Mouse (Mus musculus) limb, embryonic 13.5 days (tissue): ENCODE measurements around the gene Spock1. TPM values are rescaled to one million over a fixed set of nuclear protein-coding genes. Genes with fewer than 3 reads are reported as not detected.

Source experiments
- ATAC-seq: fragments of 200-750 bp; cut with Nextera tagmentation; 2 replicates; pipeline ENCODE4 v1.8.0; 2017; ENCODE audit warnings: low read depth, moderate number of reproducible peaks, moderate TSS enrichment; ENCODE audit not compliant: low FRiP score
- H3K27ac ChIP-seq: fragments of 300-500 bp; sonication (generic); 2 replicates; pipeline ENCODE4 v1.5.1; 2015; ENCODE audit warnings: inconsistent platforms, mild to moderate bottlenecking, moderate library complexity
- H3K27me3 ChIP-seq: fragments of 300-500 bp; sonication (generic); 2 replicates; pipeline ENCODE4 v1.6.1; 2015; ENCODE audit warnings: mild to moderate bottlenecking, inconsistent platforms
- H3K36me3 ChIP-seq: fragments of 300-500 bp; sonication (generic); 2 replicates; pipeline ENCODE4 v1.6.1; 2015; ENCODE audit warnings: inconsistent platforms, mild to moderate bottlenecking, moderate library complexity
- H3K4me1 ChIP-seq: fragments of 300-500 bp; sonication (generic); 2 replicates; pipeline ENCODE4 v1.6.1; 2015; ENCODE audit warnings: inconsistent platforms
- H3K4me2 ChIP-seq: fragments of 300-500 bp; sonication (generic); replicated peaks from 2 replicates; pipeline ENCODE4 v1.6.1; 2015; ENCODE audit warnings: inconsistent platforms, mild to moderate bottlenecking, moderate library complexity
- H3K4me3 ChIP-seq: fragments of 300-500 bp; sonication (generic); 2 replicates; pipeline ENCODE4 v1.5.1; 2015; ENCODE audit warnings: moderate library complexity, mild to moderate bottlenecking, inconsistent platforms
- H3K9ac ChIP-seq: fragments of 300-500 bp; sonication (generic); 2 replicates; pipeline ENCODE4 v1.6.1; 2015; ENCODE audit warnings: mild to moderate bottlenecking, inconsistent platforms
- H3K9me3 ChIP-seq: fragments of 300-500 bp; sonication (generic); 2 replicates; pipeline ENCODE4 v1.6.1; 2016; ENCODE audit warnings: inconsistent platforms
- WGBS: fragments of 180-500 bp; shearing (Covaris S2); methylation state at CpG from one replicate; pipeline ENCODE4 v1.1.7; 2015; 5-methylcytosine and 5-hydroxymethylcytosine counted together
- polyA plus RNA-seq: library from polyadenylated mRNA; unstranded; fragments of >200 nt; fragmentation: Nextera tagmentation; extraction: Ambion mirVana; gene quantifications from 2 replicates; pipeline ENCODE4 v1.2.1, GENCODE M21; 2015

The Spock1 gene
- polyA plus RNA-seq, 1 experiment from 2014 or later: 2.4 TPM

DNA sequence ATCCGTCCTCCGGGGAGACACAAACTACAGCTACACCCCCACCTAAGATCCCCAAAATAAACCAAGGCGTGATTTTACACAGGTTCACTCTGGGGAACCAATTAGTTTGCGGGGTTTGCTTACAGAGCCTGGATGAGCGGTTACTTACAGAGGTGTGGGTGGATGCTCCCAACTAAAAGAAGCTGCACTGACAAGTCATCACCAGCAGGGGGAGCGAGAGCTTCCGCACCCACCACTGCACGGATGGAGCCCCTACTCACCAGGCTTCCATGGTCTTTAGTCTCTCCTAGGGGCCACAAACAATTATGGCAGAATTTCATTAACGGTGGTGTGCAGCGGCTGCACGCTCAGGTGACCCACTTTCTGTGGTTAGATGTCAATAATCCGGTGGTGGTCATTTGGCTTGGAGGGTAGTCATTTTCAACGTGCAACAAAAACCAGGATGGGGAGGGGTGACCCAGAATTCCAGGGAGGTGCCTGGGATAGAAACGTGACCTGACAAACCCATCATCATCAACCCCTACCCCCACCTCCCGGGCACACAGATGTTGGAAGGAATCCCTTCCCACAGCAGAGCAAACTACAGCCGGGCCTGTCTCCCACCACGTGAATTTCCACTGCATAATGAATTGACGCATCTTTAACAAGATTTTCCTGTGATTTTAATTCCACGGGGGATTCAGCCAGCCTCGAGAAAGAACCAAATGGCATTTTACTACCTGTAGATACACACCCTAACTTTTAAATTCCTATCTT lies 186.4 kb downstream of the Spock1 start:
- no peak for ATAC-seq
- no peaks in the 10 kb centered on the region for H3K36me3 ChIP-seq
- 47% methylated on average over 20 of the region's 20 CpGs for WGBS
- H3K4me2 ChIP-seq: no peak overlapping the region
- no peak overlapping the region for H3K27ac ChIP-seq
- H3K9me3 ChIP-seq: no peaks in the 10 kb centered on the region
- 0 out of 2 replicates have a peak, but pooled peaks cover 3% of the 10 kb centered on the region for H3K27me3 ChIP-seq
- H3K9ac ChIP-seq: no peak overlapping the region
- peaks cover 9% of the 10 kb centered on the region for H3K4me1 ChIP-seq
- no peak overlapping the region for H3K4me3 ChIP-seq

- 67% methylated on average over 5 of the region's 5 CpGs for whole genome bisulfite sequencing
- Histone ChIP-seq H3K4me2 (no peak overlapping the region), H3K4me1 (peaks cover 9% of the 10 kb centered on the region), H3K36me3 (no peaks in the 10 kb centered on the region), H3K9me3 (no peaks in the 10 kb centered on the region), H3K9ac (no peak overlapping the region), H3K27me3 (no peaks in the 10 kb centered on the region), H3K27ac (no peak overlapping the region), H3K4me3 (no peak overlapping the region)
- ATAC-seq: no peak
Observed at GRCm38 (mm10) chr13:57718087-57718486, 190.0 kb downstream of the Spock1 start.

- Histone ChIP-seq H3K9me3 (no peaks in the 10 kb centered on the region), H3K4me1 (peaks cover 6% of the 10 kb centered on the region; the same call in 1 of the 2 replicates), H3K27me3 (no peaks in the 10 kb centered on the region), H3K27ac (no peak overlapping the region), H3K4me2 (no peak overlapping the region), H3K36me3 (no peaks in the 10 kb centered on the region), H3K9ac (no peak overlapping the region), H3K4me3 (no peak overlapping the region)
- ATAC-seq: no peak
- 85% methylated on average over 4 of the region's 4 CpGs for WGBS
Observed at GRCm38 (mm10) chr13:57712910-57713309, 195.2 kb downstream of the Spock1 start.

DNA sequence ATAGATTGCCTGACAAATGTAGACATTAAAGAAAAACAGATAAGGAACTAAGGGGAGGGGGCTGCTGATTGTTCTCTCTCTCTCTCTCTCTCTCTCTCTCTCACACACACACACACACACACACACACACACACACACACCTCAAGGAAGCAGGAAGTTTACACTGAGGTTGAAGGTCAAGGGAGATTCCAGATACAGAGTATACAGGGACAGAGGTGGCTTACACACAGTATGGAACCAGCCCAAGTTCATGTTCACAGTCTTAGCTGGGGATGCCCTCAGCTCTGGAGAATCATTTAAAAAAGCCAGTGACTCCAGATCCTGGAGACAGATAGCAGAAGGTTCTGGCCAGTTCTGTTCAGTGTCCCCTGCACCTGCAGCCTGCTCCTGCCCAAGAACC lies 199.7 kb downstream of the Spock1 start:
- H3K4me3 ChIP-seq: no peak overlapping the region
- no peaks in the 10 kb centered on the region for H3K9me3 ChIP-seq
- no peaks in the 10 kb centered on the region for H3K27me3 ChIP-seq
- ATAC-seq: no peak
- H3K36me3 ChIP-seq: no peaks in the 10 kb centered on the region
- H3K4me2 ChIP-seq: no peak overlapping the region
- H3K27ac ChIP-seq: no peak overlapping the region
- H3K9ac ChIP-seq: no peak overlapping the region
- H3K4me1 ChIP-seq: peaks cover 10% of the 10 kb centered on the region

- Histone ChIP-seq H3K9me3 (no peaks in the 10 kb centered on the region), H3K4me2 (no peak overlapping the region)
Observed at GRCm38 (mm10) chr13:57702966-57703365, 205.2 kb downstream of the Spock1 start.

DNA sequence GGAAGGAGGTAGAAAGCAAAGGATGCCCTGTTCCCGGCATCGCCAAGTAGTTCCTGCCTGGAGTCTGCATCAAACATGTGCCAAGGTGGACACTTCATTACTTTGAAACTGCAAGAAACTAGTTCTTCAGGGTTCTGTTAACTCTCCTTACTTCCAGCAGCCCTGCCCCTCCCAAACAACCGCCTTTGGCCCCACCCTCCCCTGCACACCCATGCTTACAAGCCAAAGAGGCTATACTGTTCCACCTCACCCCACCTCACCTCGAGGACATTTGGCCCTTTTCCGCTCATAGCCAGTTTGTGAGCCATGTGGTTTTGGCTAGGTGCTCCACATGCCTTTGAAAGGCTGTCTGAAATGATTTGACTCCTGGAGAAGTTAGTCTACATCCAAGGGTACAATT lies 211.4 kb downstream of the Spock1 start:
- 56% methylated on average over 5 of the region's 5 CpGs for WGBS
- H3K4me1 ChIP-seq: peaks cover 7% of the 10 kb centered on the region
- no peak overlapping the region for H3K9ac ChIP-seq
- no peaks in the 10 kb centered on the region for H3K27me3 ChIP-seq
- no peak for ATAC-seq
- no peaks in the 10 kb centered on the region for H3K9me3 ChIP-seq
- H3K4me3 ChIP-seq: no peak overlapping the region
- no peak overlapping the region for H3K27ac ChIP-seq
- H3K4me2 ChIP-seq: no peak overlapping the region
- H3K36me3 ChIP-seq: no peaks in the 10 kb centered on the region

More at GRCm38 (mm10) chr13:57702966-57703365, 205.2 kb downstream of the Spock1 start:
- H3K4me1 ChIP-seq: peaks cover 13% of the 10 kb centered on the region
- 85% methylated on average over 2 of the region's 2 CpGs for WGBS
- H3K27me3 ChIP-seq: no peaks in the 10 kb centered on the region
- no peak overlapping the region for H3K4me3 ChIP-seq
- H3K27ac ChIP-seq: no peak overlapping the region
- no peak overlapping the region for H3K9ac ChIP-seq
- ATAC-seq: no peak
- no peaks in the 10 kb centered on the region for H3K36me3 ChIP-seq

DNA sequence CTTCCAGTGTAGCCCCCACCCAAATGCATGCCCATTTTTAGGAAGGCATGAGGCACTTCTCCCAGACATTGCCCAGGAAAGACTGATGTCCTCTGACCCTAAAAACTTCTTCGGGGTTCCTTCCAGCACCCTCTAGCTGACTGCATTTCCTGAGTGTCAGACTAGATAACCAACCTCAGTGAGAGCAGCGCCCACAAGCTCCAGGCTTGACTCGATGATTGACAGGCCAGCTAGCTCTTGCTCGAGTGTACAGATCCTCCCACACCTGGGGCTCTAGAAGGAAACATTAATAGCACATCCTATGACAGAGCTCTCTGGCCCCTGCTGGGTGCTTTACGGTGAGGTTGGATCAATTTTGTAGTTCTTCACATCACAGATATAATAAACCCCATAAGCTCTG lies 219.2 kb downstream of the Spock1 start:
- no peaks in the 10 kb centered on the region for H3K4me1 ChIP-seq

GRCm38 (mm10) chr13:57686437-57686836 lies 221.7 kb downstream of the Spock1 start:
- Histone ChIP-seq H3K4me1 (no peaks in the 10 kb centered on the region), H3K9ac (no peak overlapping the region), H3K36me3 (no peaks in the 10 kb centered on the region), H3K27ac (no peak overlapping the region), H3K4me2 (no peak overlapping the region), H3K9me3 (no peaks in the 10 kb centered on the region), H3K27me3 (no peaks in the 10 kb centered on the region), H3K4me3 (no peak overlapping the region)
- WGBS: 64% methylated on average over 5 of the region's 5 CpGs
- ATAC-seq: no peak

More for the DNA sequence above, 219.2 kb downstream of the Spock1 start:
- no peaks in the 10 kb centered on the region for H3K36me3 ChIP-seq
- no peak overlapping the region for H3K9ac ChIP-seq
- H3K9me3 ChIP-seq: no peaks in the 10 kb centered on the region
- H3K4me2 ChIP-seq: no peak overlapping the region
- H3K4me3 ChIP-seq: no peak overlapping the region
- no peaks in the 10 kb centered on the region for H3K27me3 ChIP-seq
- no peak overlapping the region for H3K27ac ChIP-seq
- WGBS: 80% methylated on average over 5 of the region's 5 CpGs
- no peak for ATAC-seq

DNA sequence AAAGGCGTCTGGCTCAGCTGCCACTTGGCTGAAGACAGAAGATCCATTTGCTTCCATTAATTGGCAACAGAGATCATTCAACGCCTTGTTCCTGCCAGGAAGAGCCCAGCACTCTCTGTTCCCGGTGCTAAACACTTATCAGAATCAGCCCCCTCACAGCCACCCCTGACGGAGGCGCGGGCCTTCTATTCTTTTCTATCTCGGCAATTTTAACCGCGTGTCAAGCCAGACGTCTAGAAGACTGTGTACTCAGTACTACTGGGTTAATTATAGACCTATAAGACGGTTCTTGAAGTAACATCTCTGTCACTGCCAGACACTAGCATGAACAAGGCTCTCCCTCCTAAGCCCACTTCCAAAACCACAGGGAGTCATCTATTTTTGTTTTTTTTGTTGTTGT lies 222.9 kb downstream of the Spock1 start:
- Histone ChIP-seq H3K4me1 (no peaks in the 10 kb centered on the region), H3K9ac (no peak overlapping the region), H3K27ac (no peak overlapping the region), H3K4me3 (no peak overlapping the region), H3K36me3 (no peaks in the 10 kb centered on the region), H3K9me3 (no peaks in the 10 kb centered on the region), H3K27me3 (no peaks in the 10 kb centered on the region), H3K4me2 (no peak overlapping the region)
- WGBS: 70% methylated on average over 11 of the region's 11 CpGs
- no peak for ATAC-seq

- 80% methylated on average over 2 of the region's 2 CpGs for WGBS
- no peaks in the 10 kb centered on the region for H3K9me3 ChIP-seq
- no peak for ATAC-seq
Observed at GRCm38 (mm10) chr13:57679591-57679990, 228.5 kb downstream of the Spock1 start.

DNA sequence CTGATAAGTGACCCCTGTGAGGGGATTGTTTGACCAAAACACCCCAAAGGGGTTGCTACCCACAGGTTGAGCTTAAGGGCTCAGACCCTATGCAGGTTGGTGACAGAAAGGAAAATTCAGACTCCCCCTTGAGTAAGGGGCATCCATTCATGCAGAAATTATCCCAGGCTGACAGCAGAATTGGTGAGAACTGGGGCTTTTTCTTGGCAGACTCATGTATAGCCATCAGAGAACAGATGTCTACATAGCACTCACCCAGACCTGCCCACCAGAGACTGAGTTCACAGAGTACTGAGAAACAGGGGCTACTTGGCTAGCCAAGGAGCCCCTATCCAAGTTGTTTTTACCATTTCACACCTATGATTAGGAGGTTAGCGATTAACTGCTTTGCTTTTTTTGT lies 231.3 kb downstream of the Spock1 start:
- Histone ChIP-seq H3K9me3 (no peaks in the 10 kb centered on the region), H3K9ac (no peak overlapping the region), H3K4me3 (no peak overlapping the region), H3K27ac (no peak overlapping the region), H3K27me3 (peaks cover 27% of the 10 kb centered on the region), H3K36me3 (no peaks in the 10 kb centered on the region), H3K4me2 (no peak overlapping the region), H3K4me1 (peaks cover 7% of the 10 kb centered on the region)
- 91% methylated on average over 1 of the region's 1 CpGs for WGBS
- no peak for ATAC-seq

More at GRCm38 (mm10) chr13:57679591-57679990, 228.5 kb downstream of the Spock1 start:
- Histone ChIP-seq H3K9ac (no peak overlapping the region), H3K27ac (no peak overlapping the region), H3K27me3 (peaks cover 21% of the 10 kb centered on the region), H3K4me2 (no peak overlapping the region), H3K36me3 (no peaks in the 10 kb centered on the region), H3K4me3 (no peak overlapping the region), H3K4me1 (no peaks in the 10 kb centered on the region)

DNA sequence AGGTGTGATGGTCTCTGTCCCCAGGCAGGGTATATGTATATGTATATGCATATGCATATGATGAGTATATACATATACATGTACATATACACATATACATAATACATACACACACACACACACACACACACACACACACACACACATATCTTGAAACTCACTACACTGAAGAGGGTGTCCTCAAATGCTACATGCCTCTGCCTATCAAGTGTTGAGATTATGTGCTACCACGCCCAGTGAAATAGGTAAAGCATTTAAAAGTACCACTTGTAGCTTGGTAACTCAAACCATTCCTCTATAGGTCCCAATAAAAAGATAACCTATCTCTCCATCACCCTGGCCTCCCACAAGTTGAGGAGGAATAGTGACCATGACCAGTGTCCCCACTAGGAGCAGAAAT lies 234.7 kb downstream of the Spock1 start:
- Histone ChIP-seq H3K4me3 (no peak overlapping the region), H3K4me2 (no peak overlapping the region), H3K9ac (no peak overlapping the region), H3K9me3 (no peaks in the 10 kb centered on the region), H3K27ac (no peak overlapping the region), H3K36me3 (no peaks in the 10 kb centered on the region), H3K4me1 (peaks cover 16% of the 10 kb centered on the region), H3K27me3 (peaks cover 32% of the 10 kb centered on the region)
- no peak for ATAC-seq
- 79% methylated on average over 1 of the region's 1 CpGs for WGBS

GRCm38 (mm10) chr13:57672762-57673161 lies 235.4 kb downstream of the Spock1 start:
- no peak for ATAC-seq
- 70% methylated on average over 3 of the region's 3 CpGs for WGBS
- H3K4me1 ChIP-seq: peaks cover 22% of the 10 kb centered on the region
- no peak overlapping the region for H3K4me2 ChIP-seq
- no peak overlapping the region for H3K4me3 ChIP-seq
- peaks cover 31% of the 10 kb centered on the region for H3K27me3 ChIP-seq
- no peak overlapping the region for H3K9ac ChIP-seq
- no peaks in the 10 kb centered on the region for H3K9me3 ChIP-seq
- no peak overlapping the region for H3K27ac ChIP-seq
- H3K36me3 ChIP-seq: no peaks in the 10 kb centered on the region
